10 mouse cellular contexts compared by ENCODE assay signal in the genomic region with DNA sequence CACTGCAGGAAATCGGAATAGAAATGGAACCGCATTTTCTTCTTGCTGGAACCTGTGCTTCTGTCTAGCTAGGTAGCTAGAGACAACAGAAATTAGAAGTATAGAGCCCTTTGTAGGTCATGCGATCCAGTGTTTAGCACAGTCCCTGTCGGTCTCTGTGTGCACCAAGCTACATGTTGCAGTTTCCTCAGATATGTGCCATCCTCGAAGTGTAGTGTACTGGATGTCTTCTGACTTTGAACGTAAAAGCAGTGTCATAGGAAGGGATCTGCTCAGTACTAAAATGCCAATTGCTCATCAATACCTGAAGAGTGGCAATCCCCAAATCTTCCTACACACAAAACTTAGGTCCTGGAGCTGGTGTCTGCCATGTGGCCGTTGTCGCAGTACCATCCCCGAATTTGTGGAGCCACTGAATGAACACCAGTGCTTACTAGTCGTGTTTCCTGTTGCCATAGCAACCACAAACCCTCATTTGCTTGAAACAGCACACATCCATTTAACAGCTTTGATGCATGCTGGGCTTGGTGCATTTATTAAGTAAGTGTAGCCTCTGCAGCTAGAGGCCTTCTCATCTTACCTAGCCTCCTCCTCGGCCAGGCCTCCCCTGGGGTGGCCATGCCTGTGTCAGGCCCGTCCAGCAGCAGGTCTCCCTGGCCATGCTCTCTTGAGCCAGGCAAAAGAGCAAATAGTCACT.
DNase-seq lines count a peak whose midpoint lies in the region; ATAC-seq and TF ChIP-seq lines count a peak whose summit lies in the region.
"Had no signal": no experiment of that assay in that cellular context is flagged by ENCODE, and none has a peak within 500 bp of the region (broad histone marks: within the 10 kb centered on the region; RNA-seq: fewer than 3 reads in every experiment).

No protein-coding gene starts in this region.

- ATAC-seq in lung, embryonic 14.5 days (ENCODE audit: insufficient read depth) = no peak

- TF ChIP-seq CTCF in lung, embryonic 14.5 days (IDR thresholded peaks at IDR 0.05; ENCODE audit: low read depth) = no peak

- no peaks in the 10 kb centered on the region for H3K27me3 ChIP-seq in lung, embryonic 14.5 days (ENCODE audit: insufficient read depth, low read length)
- no peaks in the 10 kb centered on the region for H3K27me3 ChIP-seq in splenic B cell, adult 2 months (ENCODE audit: control insufficient read depth, insufficient read depth, low read length, poor library complexity, severe bottlenecking)

- H3K4me3 ChIP-seq in lung, embryonic 14.5 days (ENCODE audit: low read depth, low read length) = no peak overlapping the region
- H3K4me3 ChIP-seq: limb, embryonic 15.5 days had no signal

- peak; percentile 47 for DNase-seq in lung, embryonic 14.5 days
- DNase-seq in lung, postnatal 25 days (ENCODE audit: low spot score) = no peak
- peak; percentile 69 for DNase-seq in embryo, embryonic 11 days
- peak; percentile 69 for DNase-seq in layer of hippocampus, adult 9-11 months
- peak; percentile 42 for DNase-seq in splenic B cell, adult 2 months (ENCODE audit: low read depth, low spot score)
- DNase-seq in thymus, postnatal 0 days (ENCODE audit: low spot score) = no peak
- no peak for DNase-seq in adrenal gland, postnatal 14 days
- DNase-seq in lung, postnatal 10 days = no peak
- DNase-seq: heart, postnatal 36 days had no signal

- H3K36me3 ChIP-seq in lung, embryonic 14.5 days (ENCODE audit: insufficient read depth) = no peaks in the 10 kb centered on the region
- H3K36me3 ChIP-seq in splenic B cell, adult 2 months (ENCODE audit: control insufficient read depth, insufficient read depth, low read length, poor library complexity, severe bottlenecking) = no peaks in the 10 kb centered on the region

- H3K4me1 ChIP-seq in lung, embryonic 14.5 days (ENCODE audit: insufficient read depth) = 0 out of 2 replicates have a peak, but pooled peaks cover 4% of the 10 kb centered on the region

- H3K9ac ChIP-seq in lung, embryonic 14.5 days = no peak overlapping the region
- H3K9ac ChIP-seq: limb, embryonic 15.5 days had no signal

- WGBS in lung, embryonic 14.5 days = 62% methylated on average over 12 of the region's 12 CpGs

- H3K4me2 ChIP-seq in lung, embryonic 14.5 days = no peak overlapping the region
- H3K4me2 ChIP-seq: limb, embryonic 15.5 days had no signal

- no peaks in the 10 kb centered on the region for H3K9me3 ChIP-seq in lung, embryonic 14.5 days (ENCODE audit: low read depth, low read length)
- H3K9me3 ChIP-seq: limb, embryonic 15.5 days had no signal

- no peak overlapping the region for H3K27ac ChIP-seq in lung, embryonic 14.5 days (ENCODE audit: low read depth)
- H3K27ac ChIP-seq: limb, embryonic 15.5 days had no signal

Comparison
In these comparisons a context has a peak if more than half of its experiments do, and no peak if none do; other contexts are left out.
1. DNase-seq: peak in lung, embryonic 14.5 days (single experiment), embryo, embryonic 11 days (single experiment), layer of hippocampus, adult 9-11 months (single experiment) and splenic B cell, adult 2 months (single experiment); none in lung, postnatal 25 days (single experiment), thymus, postnatal 0 days (single experiment), adrenal gland, postnatal 14 days (single experiment) and lung, postnatal 10 days (single experiment).